Mouse (Mus musculus): ENCODE data around the gene Rpl24. TPM values are rescaled to one million over a fixed set of nuclear protein-coding genes. Genes with fewer than 3 reads are reported as not detected.
"Not testable (repeated sequence)": the region's sequence is repeated elsewhere in the genome, so short reads cannot be mapped to it uniquely, and the experiment has no call there.

Rpl24 gene
- total RNA-seq (2021), result 100 to 1,000 TPM; 392 to 411 TPM

GRCm38 (mm10) chr16:55966212-55966871, at the start of gene Rpl24:
Gene Rpl24, plus strand, starts transcription at chr16:55966275.
- DNase-seq, result peak; percentile 95 to 97

- DNase-seq, result no peak
These were observed 44.0 kb upstream of the Rpl24 start for GRCm38 (mm10) chr16:55922079-55922478.

- DNase-seq, result no peak
These were observed 42.1 kb upstream of the Rpl24 start for GRCm38 (mm10) chr16:55924010-55924409.

- peak; percentile 13 to 21 for DNase-seq
These were observed 32.3 kb upstream of the Rpl24 start for GRCm38 (mm10) chr16:55933681-55934343.

GRCm38 (mm10) chr16:55934453-55935037, 31.5 kb upstream of the Rpl24 start, which contains the start of gene Cep97:
Gene Cep97, minus strand, starts transcription at chr16:55934855.
- DNase-seq, result peak; percentile 94

GRCm38 (mm10) chr16:55938761-55939160, 27.3 kb upstream of the Rpl24 start:
- no peak for DNase-seq

GRCm38 (mm10) chr16:55939703-55940102, 26.4 kb upstream of the Rpl24 start:
- DNase-seq, result no peak

GRCm38 (mm10) chr16:55940781-55941180, 25.3 kb upstream of the Rpl24 start:
- DNase-seq, result no peak

- no peak for DNase-seq
These were observed 18.8 kb upstream of the Rpl24 start for GRCm38 (mm10) chr16:55947266-55947665.

- DNase-seq, result not testable (repeated sequence)
These were observed 18.1 kb upstream of the Rpl24 start for GRCm38 (mm10) chr16:55947876-55948410.

GRCm38 (mm10) chr16:55948963-55949362, 17.1 kb upstream of the Rpl24 start:
- no peak for DNase-seq

GRCm38 (mm10) chr16:55950462-55950861, 15.6 kb upstream of the Rpl24 start:
- no peak for DNase-seq

GRCm38 (mm10) chr16:55950946-55951678, 15.0 kb upstream of the Rpl24 start:
- peak; percentile 42 to 58 for DNase-seq

- DNase-seq, result no peak
These were observed 14.3 kb upstream of the Rpl24 start for GRCm38 (mm10) chr16:55951679-55952327.

GRCm38 (mm10) chr16:55952771-55953170, 13.3 kb upstream of the Rpl24 start:
- DNase-seq, result no peak

GRCm38 (mm10) chr16:55954196-55954595, 11.9 kb upstream of the Rpl24 start:
- not testable (repeated sequence) for DNase-seq

- not testable (repeated sequence) for DNase-seq
These were observed 3.0 kb upstream of the Rpl24 start for GRCm38 (mm10) chr16:55963068-55963467.

- DNase-seq, result peak; percentile 37 to 44
These were observed 1.7 kb upstream of the Rpl24 start for GRCm38 (mm10) chr16:55964126-55964949.

GRCm38 (mm10) chr16:55967221-55967620, 1.1 kb downstream of the Rpl24 start:
- no peak for DNase-seq

GRCm38 (mm10) chr16:55969147-55969546, 3.1 kb downstream of the Rpl24 start:
- DNase-seq, result no peak

GRCm38 (mm10) chr16:55970416-55970815, 4.3 kb downstream of the Rpl24 start:
- no peak for DNase-seq

Measured in layer of hippocampus, postnatal 36 days (tissue).